Mouse (Mus musculus): Measurements from ENCODE around the gene Sgip1. TPM values are rescaled to one million over a fixed set of nuclear protein-coding genes. Genes with fewer than 3 reads are reported as not detected.

Gene Sgip1
- total RNA-seq, 2 experiments from 2014 or later, result 0.19 TPM; not detected in 1

DNA sequence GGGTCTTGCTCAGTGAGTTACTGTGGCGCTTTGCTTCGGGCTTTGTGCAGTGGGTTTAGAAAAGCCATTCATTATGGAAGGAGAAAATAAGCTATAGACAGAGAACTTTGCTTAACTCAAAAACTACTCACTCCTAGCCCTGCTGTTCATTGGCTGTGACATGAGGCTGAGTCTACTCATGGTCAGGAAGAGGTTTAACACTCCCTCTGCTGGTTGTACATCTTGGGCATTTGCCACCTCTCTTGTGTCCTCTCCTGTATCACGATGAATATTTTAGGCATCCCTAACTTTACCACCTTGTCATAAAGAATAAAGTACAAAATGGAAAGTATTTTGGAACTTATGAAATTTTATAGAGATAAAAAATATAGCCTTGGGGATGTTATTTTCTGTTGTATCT lies 32.1 kb downstream of the Sgip1 start:
- ATAC-seq (replicated peaks; ENCODE audit: low FRiP score, low TSS enrichment, poor library complexity, severe bottlenecking), result no peak

DNA sequence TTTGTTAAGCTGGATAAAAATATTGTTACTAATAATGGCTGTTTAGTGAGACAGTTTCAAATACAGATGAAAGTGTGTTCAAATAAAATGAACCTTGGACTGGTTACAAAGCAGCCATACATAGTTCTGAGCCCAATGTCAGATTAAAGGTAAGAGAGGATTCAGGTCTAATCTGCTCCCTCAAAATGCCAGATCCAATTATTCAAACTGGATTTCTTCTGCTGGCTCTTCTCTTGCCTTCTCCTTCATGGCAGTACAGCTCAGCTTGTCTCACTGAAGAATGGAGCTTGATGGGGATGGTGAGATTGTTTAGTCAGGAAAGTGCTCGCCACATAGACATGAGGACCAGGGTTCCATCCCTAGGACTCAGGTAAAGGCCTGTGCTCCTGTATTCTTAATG lies 32.7 kb downstream of the Sgip1 start:
- no peak for ATAC-seq (replicated peaks; ENCODE audit: low FRiP score, low TSS enrichment, poor library complexity, severe bottlenecking)

DNA sequence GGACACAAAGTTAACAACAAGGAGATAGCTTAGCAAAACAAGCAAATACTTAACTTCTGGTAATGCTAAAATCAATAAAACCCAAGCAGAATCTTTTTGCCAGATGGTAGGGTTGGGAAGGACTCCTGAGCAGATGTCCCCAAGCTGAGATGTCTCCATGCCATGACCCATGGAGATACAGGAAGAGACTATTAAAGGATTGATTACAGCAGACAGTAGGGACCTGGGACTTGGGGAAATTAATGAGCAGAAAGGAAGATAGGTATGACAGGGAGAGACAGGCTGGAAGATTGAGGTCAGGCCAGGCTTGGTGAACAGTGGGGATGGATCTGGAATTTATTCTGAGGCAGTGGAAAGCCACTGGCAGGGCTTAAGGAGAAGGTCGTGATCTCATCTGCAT lies 33.5 kb downstream of the Sgip1 start:
- ATAC-seq (replicated peaks; ENCODE audit: low FRiP score, low TSS enrichment, poor library complexity, severe bottlenecking), result no peak

DNA sequence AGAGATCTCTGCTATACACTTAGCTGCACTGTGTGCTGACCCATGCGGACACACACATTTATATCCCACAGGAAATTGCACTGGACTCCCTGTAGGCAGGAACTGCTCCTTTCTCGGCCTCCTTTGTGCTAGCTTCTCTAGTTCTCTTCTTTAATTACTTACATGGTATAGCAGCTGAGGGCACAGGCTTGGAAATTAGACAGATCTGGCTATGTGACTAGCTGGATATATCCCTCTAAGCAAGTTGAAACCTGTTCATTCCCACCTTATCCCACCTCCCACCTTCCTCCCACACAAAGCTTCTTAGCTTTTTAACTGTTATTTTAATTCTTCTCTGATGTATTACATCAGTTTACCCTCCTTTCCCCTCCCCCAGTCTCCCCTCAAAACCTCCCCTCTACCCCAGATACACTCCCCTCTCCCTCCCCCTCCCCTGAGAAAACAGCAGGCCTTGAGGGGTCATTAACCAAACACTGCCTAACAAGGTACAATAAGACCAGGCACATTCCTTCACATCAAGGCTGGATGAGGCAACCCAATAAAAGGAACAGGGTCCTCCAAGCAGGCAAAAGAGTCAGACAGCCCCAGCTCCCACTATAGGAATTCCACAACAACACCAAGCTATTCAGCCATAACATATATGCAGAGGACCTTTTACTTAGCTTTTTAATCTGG lies 34.6 kb downstream of the Sgip1 start:
- no peak for ATAC-seq (replicated peaks; ENCODE audit: low FRiP score, low TSS enrichment, poor library complexity, severe bottlenecking)

DNA sequence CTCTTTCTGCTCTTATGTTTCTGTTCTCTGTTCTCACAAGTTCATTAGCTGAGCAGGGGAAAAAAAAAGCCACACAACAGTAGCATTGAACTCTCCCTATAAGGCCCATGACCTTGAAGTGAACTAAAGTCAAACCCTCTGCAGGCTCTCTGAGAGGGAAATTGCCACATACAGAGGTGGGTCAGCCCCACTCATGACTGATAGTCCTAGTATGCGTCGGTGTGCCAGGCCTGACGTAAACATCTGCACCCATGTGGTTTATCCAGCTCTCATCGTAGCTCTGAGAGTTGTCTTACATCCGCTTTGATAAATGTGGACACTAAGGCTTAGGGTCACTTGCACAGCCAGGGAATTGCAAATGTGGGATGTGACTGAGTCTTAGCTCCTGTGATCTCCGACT lies 38.8 kb downstream of the Sgip1 start:
- ATAC-seq (replicated peaks; ENCODE audit: low FRiP score, low TSS enrichment, poor library complexity, severe bottlenecking), result no peak

DNA sequence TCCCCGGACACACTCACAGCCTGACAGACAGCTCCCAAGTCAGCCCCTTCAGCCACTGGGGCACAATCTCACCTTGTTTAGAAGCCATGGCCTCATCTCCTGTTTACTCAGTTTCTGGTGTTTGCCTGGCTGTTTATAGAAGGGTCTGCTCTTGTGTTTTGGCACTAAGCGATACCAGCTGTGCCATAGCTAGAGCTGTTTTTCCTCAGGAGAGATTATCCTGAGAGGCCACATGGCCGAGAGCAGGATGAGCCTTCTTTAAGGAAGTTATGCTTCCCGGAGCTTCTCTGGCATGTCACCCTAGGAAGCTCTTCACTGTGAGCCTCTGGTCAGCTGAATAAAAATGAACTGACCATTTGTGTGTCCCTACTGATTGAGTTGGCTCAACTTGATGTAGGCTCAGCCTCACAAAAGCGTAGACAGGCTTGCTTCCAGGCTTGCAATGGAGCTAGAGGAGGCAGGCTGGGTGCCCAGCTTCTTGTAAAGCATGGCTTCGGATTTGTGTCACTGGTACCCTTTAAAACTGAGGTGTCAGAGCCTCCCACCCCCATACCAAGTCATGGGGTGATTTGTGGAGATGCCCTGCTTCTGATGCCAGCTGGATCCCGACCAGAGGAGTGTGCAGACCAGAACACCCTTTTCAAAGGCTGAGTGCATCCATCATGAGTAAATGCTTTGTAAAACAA lies 42.1 kb downstream of the Sgip1 start:
- ATAC-seq (replicated peaks; ENCODE audit: low FRiP score, low TSS enrichment, poor library complexity, severe bottlenecking), result no peak

DNA sequence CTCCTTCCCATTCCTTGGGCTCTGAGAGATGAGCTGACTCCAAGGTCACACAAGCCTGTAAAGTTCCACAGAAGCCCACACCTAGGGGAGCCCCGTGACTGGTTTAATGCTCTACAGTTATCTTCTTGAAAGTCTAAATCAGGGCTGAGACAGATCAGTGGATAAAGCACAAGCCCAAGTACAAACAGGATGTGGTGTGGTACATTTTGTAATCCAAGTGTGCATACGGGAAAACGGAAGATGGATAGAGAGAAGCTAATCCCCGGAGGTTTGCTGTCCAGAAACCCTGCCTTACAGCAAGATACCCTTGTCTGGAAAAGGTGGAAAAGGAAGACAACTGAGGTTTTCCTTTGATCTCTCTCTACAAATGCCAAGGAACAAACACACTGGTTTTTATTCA lies 44.1 kb downstream of the Sgip1 start:
- ATAC-seq (replicated peaks; ENCODE audit: low FRiP score, low TSS enrichment, poor library complexity, severe bottlenecking), result no peak

DNA sequence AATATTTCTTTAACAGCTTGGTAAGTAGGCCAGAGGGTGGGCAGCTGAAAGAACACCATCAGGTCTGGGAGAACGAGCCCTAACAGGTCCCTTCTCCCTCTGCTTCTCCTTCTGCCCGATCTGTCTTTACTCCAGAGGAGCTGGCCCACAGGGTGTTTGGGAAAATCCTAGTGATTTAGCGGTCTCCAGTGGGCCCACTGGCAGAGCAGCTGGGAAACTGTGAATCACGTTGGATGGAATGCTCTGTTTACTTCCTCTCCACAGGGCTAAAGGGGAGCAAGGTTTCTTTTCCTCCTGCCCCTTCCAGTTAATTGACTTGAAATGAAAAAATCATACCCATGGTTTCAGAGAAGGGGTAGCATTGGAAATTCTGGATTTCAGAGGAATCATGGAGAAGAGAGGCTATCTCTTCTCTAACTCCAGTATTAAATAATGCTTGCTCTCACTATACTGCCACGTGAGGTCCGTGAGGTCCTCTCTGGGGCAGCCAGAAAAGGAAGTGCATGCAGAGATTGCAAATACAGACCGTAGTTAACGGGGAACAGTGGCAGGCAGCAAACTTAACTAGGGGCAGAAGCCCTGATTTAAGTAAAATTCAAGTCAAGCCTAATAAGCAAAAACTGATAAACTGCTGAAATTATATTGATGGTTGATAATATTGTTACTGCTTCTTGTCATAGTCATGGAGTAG lies 51.1 kb downstream of the Sgip1 start:
- ATAC-seq (replicated peaks; ENCODE audit: low FRiP score, low TSS enrichment, poor library complexity, severe bottlenecking), result no peak

DNA sequence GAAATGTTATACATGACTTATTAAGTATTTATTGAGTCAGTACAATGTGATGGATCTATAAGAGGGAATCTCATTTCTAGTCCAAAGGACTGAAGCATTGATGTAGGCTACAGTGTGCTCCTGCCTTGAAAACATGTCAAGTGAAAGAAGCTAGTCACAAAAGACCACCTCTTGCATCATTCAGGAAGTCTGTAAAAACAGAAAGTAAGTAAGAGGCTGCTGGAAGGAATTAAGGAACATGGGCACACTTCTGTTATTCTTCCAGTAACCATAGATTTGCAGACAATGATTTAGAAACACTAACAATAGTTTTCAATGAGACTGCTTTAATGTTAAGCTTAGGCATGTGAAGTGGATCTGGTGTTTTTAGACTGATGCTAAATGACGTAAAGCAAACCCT lies 60.4 kb downstream of the Sgip1 start:
- ATAC-seq (replicated peaks; ENCODE audit: low FRiP score, low TSS enrichment, poor library complexity, severe bottlenecking), result no peak

DNA sequence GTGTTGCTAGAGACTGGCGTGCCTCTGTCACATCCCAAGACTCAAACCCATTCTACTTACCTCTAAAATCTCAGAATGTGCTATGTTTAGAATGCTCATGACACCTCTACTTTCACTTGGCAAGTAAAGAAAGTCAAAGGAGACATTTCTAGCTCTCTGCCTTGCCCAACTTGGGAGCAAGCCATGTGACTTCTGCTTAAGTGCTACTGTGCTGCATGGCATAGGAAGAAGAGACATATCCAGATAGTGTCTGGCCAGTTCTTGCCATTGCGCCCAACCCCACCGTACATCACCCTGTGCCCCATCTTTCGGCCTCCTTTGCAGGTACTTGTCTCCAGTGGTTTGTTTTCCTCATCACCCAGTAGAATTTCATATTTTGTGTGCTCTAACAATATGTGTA lies 60.8 kb downstream of the Sgip1 start:
- ATAC-seq (replicated peaks; ENCODE audit: low FRiP score, low TSS enrichment, poor library complexity, severe bottlenecking), result no peak

DNA sequence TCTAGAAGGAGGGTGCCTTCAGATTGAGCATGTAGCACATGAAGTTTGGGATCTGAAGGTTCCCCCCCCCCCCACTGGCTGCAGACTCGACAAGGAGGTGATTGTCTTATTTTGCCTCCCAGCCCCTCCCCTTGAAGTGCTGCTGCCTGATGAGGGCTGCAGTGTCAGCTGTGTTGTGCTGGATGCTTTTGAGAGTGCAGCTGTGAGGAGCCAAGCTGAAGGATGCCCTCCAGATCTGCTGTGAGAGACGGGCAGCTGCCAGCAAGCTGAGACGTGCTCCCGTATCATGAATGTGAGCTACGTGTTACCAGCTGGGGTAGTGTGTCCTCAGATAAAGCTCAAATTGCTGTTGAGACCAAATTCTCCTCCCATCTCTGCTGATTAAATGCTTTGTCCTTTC lies 63.5 kb downstream of the Sgip1 start:
- no peak for ATAC-seq (replicated peaks; ENCODE audit: low FRiP score, low TSS enrichment, poor library complexity, severe bottlenecking)

DNA sequence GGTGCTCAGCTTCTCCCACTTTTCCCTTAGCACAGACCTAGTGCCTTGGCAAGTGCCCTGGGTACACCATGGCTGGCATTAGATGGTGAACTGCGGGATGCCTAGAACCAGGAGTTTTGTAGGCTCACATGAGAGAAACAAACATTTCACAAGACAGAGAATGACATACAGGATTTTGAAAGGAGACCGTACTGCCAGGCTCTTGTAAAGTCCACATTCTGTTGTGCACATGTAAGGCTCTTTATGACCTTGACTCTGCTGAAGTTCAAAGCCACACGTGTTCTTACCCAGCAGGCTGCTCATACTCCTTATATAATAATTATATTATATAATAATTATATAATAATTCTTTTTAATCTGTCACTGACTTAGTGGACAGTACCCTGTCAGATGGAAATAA lies 65.9 kb downstream of the Sgip1 start:
- no peak for ATAC-seq (replicated peaks; ENCODE audit: low FRiP score, low TSS enrichment, poor library complexity, severe bottlenecking)

DNA sequence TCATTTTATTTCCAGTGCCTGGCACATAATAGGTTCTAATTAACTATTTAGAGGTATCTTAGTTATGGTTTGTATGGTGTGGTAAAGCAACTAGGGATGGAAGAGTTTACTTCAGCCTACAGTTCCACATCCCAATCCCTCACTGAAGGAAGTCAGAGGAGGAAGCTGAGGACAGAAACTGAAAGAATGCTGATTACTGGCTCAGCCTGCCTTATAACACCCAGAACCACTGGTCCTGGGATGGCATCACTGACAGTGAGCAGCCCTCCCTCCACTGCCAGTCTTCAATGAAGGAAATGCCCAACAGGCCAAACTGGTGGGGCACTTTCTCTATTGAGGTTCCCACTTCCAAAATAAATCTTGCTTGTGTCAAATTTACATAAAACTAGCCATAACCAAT lies 67.2 kb downstream of the Sgip1 start:
- ATAC-seq (replicated peaks; ENCODE audit: low FRiP score, low TSS enrichment, poor library complexity, severe bottlenecking), result no peak

DNA sequence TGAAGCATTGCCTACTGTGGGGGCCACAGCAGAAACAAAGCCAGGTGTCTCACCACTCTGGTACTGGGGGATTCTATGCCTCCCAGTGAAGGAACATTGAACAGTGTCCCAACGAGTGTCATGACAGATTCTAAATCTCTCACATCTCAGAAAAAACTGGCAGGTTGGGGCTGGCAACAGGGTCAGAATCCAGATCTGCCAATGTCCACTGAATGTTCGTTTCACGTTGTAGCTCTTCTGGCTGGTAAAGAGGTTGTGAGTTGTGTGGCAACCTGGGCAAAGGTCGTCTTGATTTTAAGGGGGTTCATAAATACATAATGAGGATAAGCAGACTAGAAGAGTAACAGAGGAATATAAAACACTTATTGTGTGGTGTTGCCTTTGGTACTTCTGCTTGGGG lies 68.2 kb downstream of the Sgip1 start:
- ATAC-seq (replicated peaks; ENCODE audit: low FRiP score, low TSS enrichment, poor library complexity, severe bottlenecking), result no peak

DNA sequence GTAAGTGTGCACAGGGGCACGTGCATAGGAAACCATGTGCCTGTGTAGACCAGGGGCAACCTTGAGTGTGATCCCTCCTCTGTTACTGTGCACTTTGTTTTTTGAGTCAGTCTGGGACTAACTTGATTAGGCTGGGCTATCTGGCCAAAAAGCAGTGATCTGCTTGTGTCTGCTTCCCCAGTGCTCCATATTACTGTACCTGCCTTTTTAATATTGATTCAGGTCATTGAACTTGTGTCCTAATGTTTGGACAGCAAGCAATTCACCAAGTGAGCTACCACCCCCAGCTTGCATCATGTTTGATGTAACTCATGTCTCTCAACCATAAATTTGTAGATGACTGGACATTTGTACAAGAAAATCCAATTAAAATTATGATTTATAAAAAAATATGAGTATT lies 69.2 kb downstream of the Sgip1 start:
- ATAC-seq (replicated peaks; ENCODE audit: low FRiP score, low TSS enrichment, poor library complexity, severe bottlenecking), result no peak

DNA sequence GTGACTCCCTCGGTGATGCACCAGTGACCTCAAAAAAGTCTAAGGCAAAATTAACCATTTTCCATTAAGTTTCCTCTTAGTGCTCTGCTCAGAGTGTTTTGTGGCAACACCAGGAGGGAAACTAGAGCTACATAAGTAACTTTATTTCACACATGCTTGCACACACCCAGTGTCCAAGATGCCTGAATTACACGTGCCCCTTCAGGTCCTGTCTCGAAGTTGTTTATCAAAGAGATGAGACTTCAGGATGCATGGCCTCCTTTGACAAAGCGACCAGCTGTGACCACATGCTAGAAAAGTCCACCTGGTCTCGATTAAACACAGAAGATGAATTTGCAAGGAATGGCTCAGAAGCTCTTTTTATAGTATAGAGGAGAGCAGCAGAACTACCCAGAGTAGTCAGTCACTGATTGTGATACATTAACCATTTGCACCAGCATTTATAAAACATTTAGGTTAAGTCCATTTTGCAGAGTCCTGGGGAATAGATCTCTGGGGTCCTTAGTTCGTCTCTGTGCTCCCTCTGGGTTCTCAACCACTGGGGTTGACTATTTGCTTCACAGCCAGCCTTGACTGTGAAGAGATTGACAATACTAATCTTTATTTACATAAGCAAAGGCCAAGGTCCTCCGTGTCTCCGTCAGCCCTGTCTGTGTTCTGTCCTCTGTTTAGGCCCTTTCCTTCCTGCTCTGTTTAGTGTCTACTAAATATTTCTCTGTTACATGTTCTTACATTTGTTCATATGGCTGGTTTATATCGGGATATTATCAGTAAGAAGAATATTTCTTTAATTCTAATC lies 70.1 kb downstream of the Sgip1 start:
- ATAC-seq (replicated peaks; ENCODE audit: low FRiP score, low TSS enrichment, poor library complexity, severe bottlenecking), result no peak

DNA sequence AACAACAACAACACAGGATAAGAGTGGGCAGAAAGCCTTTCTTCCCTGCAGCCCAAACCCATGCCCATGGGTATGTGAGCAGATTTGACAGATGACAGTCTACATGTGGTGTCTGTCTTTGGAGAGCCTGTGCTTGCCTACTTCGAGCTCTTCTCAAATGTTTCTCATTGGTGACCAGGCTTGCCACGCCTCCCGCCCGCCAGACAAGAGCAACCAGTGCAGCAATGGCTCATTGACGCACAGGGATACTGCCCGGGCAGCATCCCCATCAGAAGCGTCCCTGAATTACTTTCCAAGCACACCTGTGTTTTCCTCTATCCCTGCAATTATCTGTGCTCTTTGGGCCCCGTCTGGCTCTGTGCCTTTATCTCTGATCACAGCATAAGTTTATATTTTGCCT lies 72.2 kb downstream of the Sgip1 start:
- ATAC-seq (replicated peaks; ENCODE audit: low FRiP score, low TSS enrichment, poor library complexity, severe bottlenecking), result no peak

DNA sequence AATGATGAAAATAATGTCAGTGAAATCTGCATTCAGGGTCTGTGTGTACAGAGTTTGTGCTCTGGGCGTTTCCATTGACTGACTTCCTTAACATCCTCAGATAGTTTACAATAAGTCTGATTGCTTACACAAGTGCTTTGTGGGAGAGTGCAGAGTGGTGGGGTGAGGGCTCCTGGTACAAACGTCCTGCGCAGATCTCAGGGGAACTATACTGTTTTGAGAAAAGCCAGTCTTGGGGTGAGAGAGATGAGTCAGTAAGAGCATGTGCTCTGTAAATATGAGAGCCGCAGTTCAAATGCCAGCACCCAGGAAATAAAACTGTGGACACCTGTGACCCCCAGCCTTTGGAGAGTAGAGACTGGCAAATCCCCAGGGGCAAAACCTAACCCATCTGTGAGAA lies 80.7 kb downstream of the Sgip1 start:
- ATAC-seq (replicated peaks; ENCODE audit: low FRiP score, low TSS enrichment, poor library complexity, severe bottlenecking), result no peak

DNA sequence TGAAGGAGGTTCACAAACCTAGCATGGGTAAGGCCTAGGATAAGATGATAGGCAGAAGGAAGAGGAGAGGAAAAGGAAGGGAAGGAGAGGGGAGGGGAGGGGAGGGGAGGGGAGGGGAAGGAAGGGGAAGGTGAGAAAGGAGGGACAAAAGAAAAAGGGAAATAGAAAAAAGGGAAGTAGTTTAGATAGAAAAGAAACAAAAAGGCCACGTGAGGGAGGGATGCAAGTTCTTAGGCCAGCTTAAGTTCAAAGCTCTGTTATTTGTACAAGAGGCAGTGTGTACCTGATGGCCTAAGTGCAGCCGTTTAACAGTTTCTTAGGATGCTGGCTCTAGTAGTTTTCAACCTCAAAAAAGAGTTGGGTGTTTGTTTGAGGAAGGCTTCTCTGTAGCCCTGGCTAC lies 83.4 kb downstream of the Sgip1 start:
- no peak for ATAC-seq (replicated peaks; ENCODE audit: low FRiP score, low TSS enrichment, poor library complexity, severe bottlenecking)

DNA sequence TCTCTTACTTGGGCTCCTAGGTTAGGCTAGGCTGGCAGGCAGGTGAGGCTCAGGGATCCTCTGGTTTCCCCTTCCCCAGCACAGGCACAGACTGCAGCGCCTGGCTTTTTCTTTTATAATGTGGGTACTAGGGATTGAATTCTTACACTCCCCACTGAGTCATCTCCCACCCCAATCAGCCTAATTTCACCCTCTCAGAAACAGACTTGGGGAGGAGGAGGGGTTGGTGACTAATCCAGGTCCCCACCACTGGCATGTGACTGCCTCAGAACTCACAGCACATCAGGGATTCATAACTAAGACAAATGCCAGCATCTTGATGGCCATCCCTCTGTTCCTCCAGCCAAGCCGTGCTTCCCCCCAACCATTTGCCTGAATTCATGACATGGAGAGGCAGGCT lies 85.1 kb downstream of the Sgip1 start:
- ATAC-seq (replicated peaks; ENCODE audit: low FRiP score, low TSS enrichment, poor library complexity, severe bottlenecking), result no peak

All from megakaryocyte-erythroid progenitor cell, adult 5-6 weeks (primary cell).